Mouse (Mus musculus): ENCODE measurements around the gene Lamtor2.

- TF ChIP-seq POLR2A (IDR thresholded peaks at IDR 0.05; ENCODE audit: borderline replicate concordance, control insufficient read depth, low read depth, low read length) (no peak), CTCF (IDR thresholded peaks at IDR 0.05; ENCODE audit: control insufficient read depth, insufficient read depth, low read length) (no peak)
Observed at GRCm38 (mm10) chr3:88500655-88501365, 52.1 kb downstream of the Lamtor2 start.
